Mouse (Mus musculus) CH12.LX (cell line): ENCODE data around the gene Fbxo11. TPM values are rescaled to one million over a fixed set of nuclear protein-coding genes. Genes with fewer than 3 reads are reported as not detected.

Source experiments
- DNase-seq: peaks from one replicate; pipeline ENCODE4 v3.0.0-alpha.2; 2013; ENCODE audit errors: extremely low read depth
- H3K27ac ChIP-seq: 2 replicates; pipeline ENCODE4 v1.5.1; 2012; ENCODE audit warnings: low read depth, mild to moderate bottlenecking, control low read depth, moderate library complexity; ENCODE audit not compliant: insufficient read depth
- H3K27me3 ChIP-seq: replicated peaks from 2 replicates; pipeline ENCODE3; 2012; ENCODE audit warnings: inconsistent platforms
- H3K36me3 ChIP-seq, 2 experiments: replicated peaks in 1 of 2; 2 replicates each; pipeline versions ENCODE3 to v1.6.1; 2012; ENCODE audit warnings: inconsistent platforms in 1 of 2, low read length in 1 of 2, mild to moderate bottlenecking in 1 of 2, mixed read lengths in 1 of 2, moderate library complexity in 1 of 2; ENCODE audit not compliant: control insufficient read depth in 1 of 2, insufficient read depth in 1 of 2
- H3K4me1 ChIP-seq, 2 experiments: 2 replicates each; pipeline ENCODE4 v1.6.1; 2012; ENCODE audit warnings: inconsistent platforms in 1 of 2, moderate library complexity in 1 of 2; ENCODE audit not compliant: insufficient read depth in 2 of 2, control insufficient read depth in 1 of 2
- H3K4me2 ChIP-seq: 2 replicates; pipeline ENCODE4 v1.6.1; 2012; ENCODE audit warnings: low read depth, mild to moderate bottlenecking, control low read depth; ENCODE audit not compliant: poor library complexity, insufficient read depth, severe bottlenecking
- H3K4me3 ChIP-seq, 3 experiments: fragments of 150-350 bp in 1 of 3; sonication (generic) in 1 of 3; replicated peaks in 1 of 3; 2 replicates each; pipeline versions ENCODE3 to v1.5.1; 2011 to 2012; ENCODE audit warnings: low read depth in 2 of 3, low read length in 2 of 3, mild to moderate bottlenecking in 2 of 3, moderate library complexity in 2 of 3, control low read depth in 1 of 3, improper control_type of control experiment in 1 of 3, inconsistent platforms in 1 of 3, mixed read lengths in 1 of 3; ENCODE audit not compliant: poor library complexity in 1 of 3
- H3K79me2 ChIP-seq: replicated peaks from 2 replicates; pipeline ENCODE4 v1.6.1; 2012; ENCODE audit warnings: mild to moderate bottlenecking, moderate library complexity; ENCODE audit not compliant: control insufficient read depth, poor library complexity, insufficient read depth, severe bottlenecking; ENCODE audit errors: extremely low read depth
- H3K9ac ChIP-seq: 2 replicates; pipeline ENCODE4 v1.6.1; 2012; ENCODE audit warnings: low read depth, mild to moderate bottlenecking, control low read depth, moderate library complexity; ENCODE audit not compliant: insufficient read depth
- H3K9me3 ChIP-seq: replicated peaks from 2 replicates; pipeline ENCODE3; 2012; ENCODE audit warnings: low read length, inconsistent platforms, mixed read lengths
- CHD2 ChIP-seq: IDR thresholded peaks from 2 replicates; pipeline ENCODE4 v1.6.1; 2011; ENCODE audit warnings: low read length, improper control_type of control experiment
- CTCF ChIP-seq, 2 experiments: IDR thresholded peaks in 1 of 2; conservative IDR thresholded peaks in 1 of 2; 2 replicates each; pipeline ENCODE4 v1.5.1; 2011 to 2012; ENCODE audit warnings: low read depth in 2 of 2, low read length in 2 of 2, improper control_type of control experiment in 1 of 2, inconsistent platforms in 1 of 2, mild to moderate bottlenecking in 1 of 2, moderate library complexity in 1 of 2
- HCFC1 ChIP-seq: IDR thresholded peaks from 2 replicates; pipeline ENCODE4 v1.6.1; 2012; ENCODE audit warnings: low read depth, mild to moderate bottlenecking, inconsistent platforms, low read length, improper control_type of control experiment
- JUN ChIP-seq: IDR thresholded peaks from 2 replicates; pipeline ENCODE4 v1.6.1; 2011; ENCODE audit warnings: low read depth, mild to moderate bottlenecking, low read length, improper control_type of control experiment, moderate library complexity; ENCODE audit not compliant: insufficient read depth
- MXI1 ChIP-seq: IDR thresholded peaks from 2 replicates; pipeline ENCODE4 v1.6.1; 2011; ENCODE audit warnings: mild to moderate bottlenecking, low read depth, low read length, improper control_type of control experiment
- POLR2AphosphoS2 ChIP-seq: IDR thresholded peaks from 2 replicates; pipeline ENCODE4 v1.6.1; 2011; ENCODE audit warnings: low read depth, low read length, improper control_type of control experiment
- RCOR1 ChIP-seq: conservative IDR thresholded peaks from 2 replicates; pipeline ENCODE4 v1.6.1; 2012; ENCODE audit warnings: low read depth, mild to moderate bottlenecking, inconsistent platforms, low read length, improper control_type of control experiment
- SMC3 ChIP-seq: IDR thresholded peaks from 2 replicates; pipeline ENCODE4 v1.6.1; 2011; ENCODE audit warnings: low read depth, low read length, improper control_type of control experiment
- TBP ChIP-seq: conservative IDR thresholded peaks from 2 replicates; pipeline ENCODE4 v1.6.1; 2011; ENCODE audit warnings: low read depth, low read length, improper control_type of control experiment
- TCF12 ChIP-seq: IDR thresholded peaks from 2 replicates; pipeline ENCODE4 v1.6.1; 2014; ENCODE audit warnings: low read depth, mild to moderate bottlenecking, inconsistent platforms, low read length, improper control_type of control experiment
- UBTF ChIP-seq: IDR thresholded peaks from 2 replicates; pipeline ENCODE4 v1.6.1; 2012; ENCODE audit warnings: low read depth, mild to moderate bottlenecking, inconsistent platforms, low read length, improper control_type of control experiment, moderate library complexity
- USF1 ChIP-seq: IDR thresholded peaks from 2 replicates; pipeline ENCODE4 v1.6.1; 2014; ENCODE audit warnings: low read depth, mild to moderate bottlenecking, inconsistent platforms, low read length, improper control_type of control experiment
- ZKSCAN1 ChIP-seq: IDR thresholded peaks from 2 replicates; pipeline ENCODE4 v1.6.1; 2012; ENCODE audit warnings: low read depth, inconsistent platforms, low read length, improper control_type of control experiment, borderline replicate concordance
- dilution Hi-C: fragments of 300-500 bp; cut with MboI; formaldehyde crosslinking; loops from 2 replicates; pipeline ENCODE4 v1.14.3; 2020; ENCODE audit warnings: low sequenced_read_pairs; ENCODE audit not compliant: extremely low pct_unique_long_range_greater_than_20kb, extremely low pct_ligation_motif_present
- in situ Hi-C: fragments of 300-500 bp; cut with MboI; formaldehyde crosslinking; loops from 3 replicates; pipeline ENCODE4 v1.14.3; 2019; ENCODE audit warnings: low sequenced_read_pairs, low pct_ligation_motif_present, low pct_unique_long_range_greater_than_20kb, mixed read lengths
- polyA plus RNA-seq: library from polyadenylated mRNA; unstranded; fragments of >175 nt; gene quantifications from 2 replicates; pipeline ENCODE4 v1.2.1, GENCODE M21; 2012; ENCODE audit warnings: low read depth; ENCODE audit not compliant: insufficient read length
- total RNA-seq, 2 experiments: library from RNA; depleted of rRNA; stranded (reverse); fragments of 300-350 nt in 1 of 2; fragments of >200 nt in 1 of 2; gene quantifications; 2 replicates each; pipeline ENCODE4 v1.2.3; 2012 to 2014

The Fbxo11 gene
- total and polyA plus RNA-seq, 3 experiments = 37.6 to 61.8 (median 61.0) TPM

- H3K27me3 ChIP-seq = no peaks in the 10 kb centered on the region
- no peak overlapping the region for H3K27ac ChIP-seq
- dilution Hi-C loops = no loop called here
- peaks cover 47 to 77% of the 10 kb centered on the region in 2 experiments for H3K36me3 ChIP-seq
- H3K4me2 ChIP-seq = no peak overlapping the region
- TF ChIP-seq MXI1 (no peak), TBP (no peak), RCOR1 (no peak), CHD2 (no peak), UBTF (no peak), SMC3 (no peak), HCFC1 (no peak), USF1 (no peak), CTCF (conservative IDR thresholded peaks at IDR 0.05 in 1 of 2, IDR thresholded peaks at IDR 0.05 in 1 of 2; ENCODE audit: low read depth in 2 of 2, low read length in 2 of 2) (no peak), TCF12 (no peak), JUN (no peak)
- TF ChIP-seq, all 38 proteins: peak for 0
- no peaks in the 10 kb centered on the region for H3K9me3 ChIP-seq
- in situ Hi-C loops = no loop called here
- no peak overlapping the region for H3K9ac ChIP-seq
- H3K4me1 ChIP-seq = peaks cover 2 to 24% of the 10 kb centered on the region in 2 experiments
- no peak for DNase-seq
- H3K4me3 ChIP-seq = no peak overlapping the region
- H3K79me2 ChIP-seq = peaks cover 57% of the 10 kb centered on the region
These were observed 50.6 kb downstream of the Fbxo11 start for GRCm38 (mm10) chr17:88014456-88014855.

GRCm38 (mm10) chr17:88006956-88007355 is 58.1 kb downstream of the Fbxo11 start:
- no peak overlapping the region for H3K4me3 ChIP-seq
- H3K4me2 ChIP-seq = no peak overlapping the region
- in situ Hi-C loops (no loop called here), dilution Hi-C loops (no loop called here)
- H3K36me3 ChIP-seq = peaks cover 64 to 82% of the 10 kb centered on the region in 2 experiments
- H3K79me2 ChIP-seq = peaks cover 17% of the 10 kb centered on the region
- no peak overlapping the region for H3K27ac ChIP-seq
- TF ChIP-seq POLR2AphosphoS2 = peak; percentile 63; the same call in 1 of the 2 replicates
- no peak for TF ChIP-seq MXI1
- H3K9ac ChIP-seq = no peak overlapping the region
- no peaks in the 10 kb centered on the region for H3K9me3 ChIP-seq
- DNase-seq = no peak
- no peaks in the 10 kb centered on the region for H3K4me1 ChIP-seq
- H3K27me3 ChIP-seq = no peaks in the 10 kb centered on the region

- Histone ChIP-seq H3K36me3 (peaks cover 65 to 81% of the 10 kb centered on the region in 2 experiments), H3K4me2 (no peak overlapping the region), H3K9ac (no peak overlapping the region), H3K27ac (no peak overlapping the region), H3K9me3 (no peaks in the 10 kb centered on the region), H3K79me2 (peaks cover 15% of the 10 kb centered on the region), H3K4me3 (no peak overlapping the region), H3K4me1 (no peaks in the 10 kb centered on the region), H3K27me3 (no peaks in the 10 kb centered on the region)
- in situ Hi-C loops (no loop called here), dilution Hi-C loops (no loop called here)
- DNase-seq = no peak
- TF ChIP-seq ZKSCAN1 (no peak), POLR2AphosphoS2 (peak; percentile 53; the same call in 1 of the 2 replicates)
These were observed 60.2 kb downstream of the Fbxo11 start for GRCm38 (mm10) chr17:88004892-88005291.
